Mouse (Mus musculus): Measurements from ENCODE around the gene Pilra. TPM values are rescaled to one million over a fixed set of nuclear protein-coding genes. Genes with fewer than 3 reads are reported as not detected.
"Not testable (repeated sequence)": the region's sequence is repeated elsewhere in the genome, so short reads cannot be mapped to it uniquely, and the experiment has no call there.

Gene Pilra
- total RNA-seq (2022), result 1 to 10 TPM in 3 of 4 experiments, under 1 TPM in 1; 0.23 to 4.3 (median 2.6) TPM

- DNase-seq (ENCODE audit: low spot score in 2 of 2), result not testable (repeated sequence)
Measured at GRCm38 (mm10) chr5:137835966-137836520, at the start of gene Pilra. Gene Pilra (minus strand): TSS chr5:137836281.

GRCm38 (mm10) chr5:137883345-137883744 lies 47.3 kb upstream of the Pilra start:
- no peak for DNase-seq (ENCODE audit: low spot score in 2 of 2)

GRCm38 (mm10) chr5:137882922-137883321 lies 46.8 kb upstream of the Pilra start:
- no peak for DNase-seq (ENCODE audit: low spot score in 2 of 2)

- DNase-seq (ENCODE audit: low spot score in 2 of 2), result no peak
Measured at GRCm38 (mm10) chr5:137877860-137878259, 41.8 kb upstream of the Pilra start.

- DNase-seq (ENCODE audit: low spot score in 2 of 2), result no peak
Measured at GRCm38 (mm10) chr5:137875054-137875453, 39.0 kb upstream of the Pilra start.

- DNase-seq (ENCODE audit: low spot score in 2 of 2), result not testable (repeated sequence)
Measured at GRCm38 (mm10) chr5:137872381-137872702, 36.3 kb upstream of the Pilra start.

- DNase-seq (ENCODE audit: low spot score in 2 of 2), result not testable (repeated sequence)
Measured at GRCm38 (mm10) chr5:137871644-137872380, 35.7 kb upstream of the Pilra start, which contains the start of gene Pilrb2. Gene Pilrb2 (minus strand): TSS chr5:137871815.

GRCm38 (mm10) chr5:137868600-137868999 lies 32.5 kb upstream of the Pilra start:
- not testable (repeated sequence) for DNase-seq (ENCODE audit: low spot score in 2 of 2)

- DNase-seq (ENCODE audit: low spot score in 2 of 2), result not testable (repeated sequence)
Measured at GRCm38 (mm10) chr5:137864008-137864407, 27.9 kb upstream of the Pilra start.

- not testable (repeated sequence) for DNase-seq (ENCODE audit: low spot score in 2 of 2)
Measured at GRCm38 (mm10) chr5:137857960-137858710, 22.1 kb upstream of the Pilra start, which contains the start of gene Pilrb1. Gene Pilrb1 (minus strand): TSS chr5:137858106.

GRCm38 (mm10) chr5:137856870-137857269 lies 20.8 kb upstream of the Pilra start:
- not testable (repeated sequence) for DNase-seq (ENCODE audit: low spot score in 2 of 2)

GRCm38 (mm10) chr5:137854907-137855306 lies 18.8 kb upstream of the Pilra start:
- DNase-seq (ENCODE audit: low spot score in 2 of 2), result not testable (repeated sequence)

- DNase-seq (ENCODE audit: low spot score in 2 of 2), result not testable (repeated sequence)
Measured at GRCm38 (mm10) chr5:137850313-137850712, 14.2 kb upstream of the Pilra start.

GRCm38 (mm10) chr5:137837110-137837509 lies 1.0 kb upstream of the Pilra start:
- DNase-seq (ENCODE audit: low spot score in 2 of 2), result not testable (repeated sequence)

GRCm38 (mm10) chr5:137836611-137837010 lies 530 bp upstream of the Pilra start:
- no peak for DNase-seq (ENCODE audit: low spot score in 2 of 2)

- DNase-seq (ENCODE audit: low spot score in 2 of 2), result no peak
Measured at GRCm38 (mm10) chr5:137833500-137833899, 2.6 kb downstream of the Pilra start.

- no peak for DNase-seq (ENCODE audit: low spot score in 2 of 2)
Measured at GRCm38 (mm10) chr5:137831506-137831905, 4.6 kb downstream of the Pilra start.

- DNase-seq (ENCODE audit: low spot score in 2 of 2), result no peak
Measured at GRCm38 (mm10) chr5:137831106-137831505, 5.0 kb downstream of the Pilra start.

- no peak for DNase-seq (ENCODE audit: low spot score in 2 of 2)
Measured at GRCm38 (mm10) chr5:137830238-137830637, 5.8 kb downstream of the Pilra start.

- no peak for DNase-seq (ENCODE audit: low spot score in 2 of 2)
Measured at GRCm38 (mm10) chr5:137828694-137829093, 7.4 kb downstream of the Pilra start.

- no peak for DNase-seq (ENCODE audit: low spot score in 2 of 2)
Measured at GRCm38 (mm10) chr5:137826421-137826820, 9.7 kb downstream of the Pilra start.

- DNase-seq (ENCODE audit: low spot score in 2 of 2), result no peak
Measured at GRCm38 (mm10) chr5:137825971-137826370, 10.1 kb downstream of the Pilra start.

Measured in layer of hippocampus, adult 8-10 months (tissue).